Mouse (Mus musculus): ENCODE data around the gene St6galnac3.

St6galnac3 gene

DNA sequence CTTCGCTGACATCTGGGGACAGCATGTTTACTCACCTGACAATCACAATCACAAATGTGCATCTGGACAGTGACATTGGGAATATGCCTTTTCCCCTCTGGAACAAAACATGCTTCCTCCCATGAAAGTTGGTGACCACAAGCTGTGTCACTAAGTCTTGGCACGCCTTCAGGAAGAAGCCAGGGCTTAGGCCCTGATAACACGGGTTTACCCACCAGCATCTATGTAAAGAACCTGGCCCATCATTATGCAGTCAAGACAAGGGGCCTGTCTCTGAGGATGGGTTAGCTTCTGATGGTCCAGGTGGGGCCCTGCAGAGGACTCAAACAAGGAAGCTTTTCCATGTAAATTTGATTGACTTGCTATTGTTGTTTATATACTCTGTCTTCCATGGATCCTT is 131.9 kb downstream of the St6galnac3 start:
- no peak for ATAC-seq (ENCODE audit: low TSS enrichment)

DNA sequence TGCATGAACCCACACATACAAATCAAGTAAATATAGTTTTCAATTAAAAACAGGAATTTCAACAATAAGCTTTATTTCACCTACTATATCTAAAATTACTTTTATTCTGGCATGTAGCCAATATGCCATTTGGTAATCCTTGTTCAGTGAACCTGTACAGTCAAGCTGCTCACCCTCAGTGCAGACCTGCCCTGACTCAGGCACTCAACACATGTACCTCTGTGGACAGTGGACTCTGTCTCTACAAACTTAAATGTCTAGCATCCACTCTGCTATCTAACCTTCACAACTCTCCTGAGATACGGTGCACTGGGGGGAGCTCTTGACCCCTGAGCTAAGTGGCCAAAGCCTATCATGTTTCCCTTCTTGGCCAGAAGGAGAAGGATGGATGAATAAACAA is 137.4 kb downstream of the St6galnac3 start:
- no peak for ATAC-seq (ENCODE audit: low TSS enrichment)

DNA sequence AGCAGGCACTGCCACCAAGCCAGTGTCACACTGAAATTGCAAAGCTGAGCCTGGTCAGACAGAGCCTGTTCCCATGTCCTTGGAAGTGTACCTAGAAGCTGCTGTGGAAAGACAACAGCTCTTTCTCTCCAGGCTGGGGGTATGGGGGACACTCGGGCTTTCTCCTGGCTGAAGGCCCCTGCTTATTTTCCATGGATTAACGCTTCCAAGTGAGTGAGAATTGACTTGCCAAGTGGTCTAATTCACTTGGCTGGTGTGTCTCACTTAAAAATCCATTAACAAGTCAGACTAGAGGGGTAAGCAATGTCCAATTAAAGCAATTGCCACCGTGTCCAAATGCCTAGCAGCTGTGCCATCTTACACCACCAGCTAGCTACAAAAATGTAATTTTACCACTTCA is 140.1 kb downstream of the St6galnac3 start:
- no peak for ATAC-seq (ENCODE audit: low TSS enrichment)

DNA sequence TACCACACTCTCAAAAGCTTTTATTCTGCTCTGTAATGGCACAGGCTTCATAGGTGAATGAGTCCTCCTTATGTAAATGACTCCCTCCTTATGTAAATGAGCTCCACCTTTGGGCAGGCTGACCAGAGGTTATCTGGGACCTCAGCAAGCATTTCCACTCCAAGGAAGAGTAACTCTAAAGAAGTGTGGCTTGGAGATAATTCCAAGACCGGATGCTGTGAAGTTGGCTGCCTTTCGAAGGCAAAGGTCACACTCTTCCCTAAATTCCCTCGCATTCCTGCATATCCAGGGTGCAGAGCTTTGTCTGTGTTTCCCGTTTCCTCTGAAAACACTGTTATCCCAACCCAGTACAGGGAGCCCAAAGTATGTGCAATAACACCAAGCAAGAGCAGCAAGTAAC is 142.9 kb downstream of the St6galnac3 start:
- ATAC-seq (ENCODE audit: low TSS enrichment) = no peak

DNA sequence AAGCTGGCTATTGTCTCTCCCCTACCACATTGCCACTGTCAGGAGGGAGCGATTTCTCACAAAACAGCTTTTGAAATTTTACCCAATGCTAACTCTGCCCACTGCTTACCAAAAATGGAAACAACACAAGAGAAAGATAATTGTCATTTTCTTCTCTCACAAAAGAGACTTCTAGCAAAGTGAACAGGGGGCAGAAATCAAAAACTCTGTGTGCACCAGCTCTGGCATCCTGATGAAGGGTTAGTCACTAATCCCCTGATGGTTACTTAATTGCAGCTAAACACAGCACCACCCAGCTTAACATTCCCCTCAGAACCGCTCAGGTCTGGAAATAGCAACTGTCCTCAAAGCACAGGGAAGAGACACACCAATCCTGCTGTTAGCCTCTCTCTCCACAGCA is 144.3 kb downstream of the St6galnac3 start:
- ATAC-seq (ENCODE audit: low TSS enrichment) = peak; percentile 75

DNA sequence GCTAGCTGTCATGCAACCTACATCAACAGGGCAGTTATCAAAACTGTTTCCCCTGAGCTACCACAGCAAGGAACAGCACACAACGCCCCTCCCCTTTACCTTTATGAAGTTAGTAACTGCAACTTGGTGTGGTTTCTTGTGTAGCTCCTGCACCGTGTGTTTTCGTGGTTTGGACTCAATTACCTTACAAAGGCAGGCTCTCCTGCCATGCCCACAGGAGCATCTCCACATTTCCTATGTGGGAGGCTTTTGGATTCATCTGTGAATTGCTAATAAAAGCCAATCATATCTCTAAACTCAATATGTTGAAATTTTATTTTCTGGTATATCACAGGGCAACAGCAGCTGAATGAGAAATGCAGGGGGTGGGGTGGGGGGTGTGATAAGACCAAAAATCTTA is 144.8 kb downstream of the St6galnac3 start:
- peak; percentile 6; the same call in 1 of the 2 replicates for ATAC-seq (ENCODE audit: low TSS enrichment)

DNA sequence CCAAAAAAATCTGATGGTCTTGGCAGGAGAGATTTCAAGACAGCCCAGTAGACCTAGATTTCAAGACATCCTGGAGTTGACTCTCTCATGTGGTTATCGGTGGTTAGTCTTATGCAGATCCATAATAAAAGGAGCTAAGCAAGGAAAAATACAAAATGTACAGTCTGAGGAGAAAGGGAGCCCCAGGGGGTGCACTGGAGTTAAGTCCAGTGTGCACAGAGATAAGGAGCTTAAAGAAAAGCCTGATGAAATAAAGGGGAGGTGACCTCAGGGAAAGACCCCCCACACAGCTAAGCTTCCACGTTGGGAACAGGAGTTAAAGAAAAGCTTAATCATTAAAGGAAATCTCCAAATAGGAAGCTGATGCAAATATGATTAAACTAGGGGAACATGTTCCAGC is 147.7 kb downstream of the St6galnac3 start:
- no peak for ATAC-seq (ENCODE audit: low TSS enrichment)

DNA sequence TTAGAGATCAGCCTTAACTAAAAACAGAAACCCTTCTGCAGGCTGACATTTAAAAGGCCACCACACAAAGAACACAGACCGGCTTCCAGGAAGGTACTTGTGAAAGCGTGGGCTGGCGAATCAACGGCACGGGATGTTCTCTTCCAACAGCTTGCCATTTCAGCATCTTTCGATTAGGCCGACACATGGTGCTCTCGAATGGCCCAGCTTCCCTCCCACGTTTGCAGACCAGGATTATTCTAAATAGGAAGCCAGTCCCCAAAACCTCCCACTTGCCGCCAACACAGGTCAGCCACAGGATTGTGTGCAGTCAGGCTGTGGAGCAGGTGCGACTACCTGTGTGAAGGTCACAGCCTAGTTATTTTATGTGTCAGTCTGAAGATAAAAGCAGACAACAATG is 153.8 kb downstream of the St6galnac3 start:
- peak; percentile 34 for ATAC-seq (ENCODE audit: low TSS enrichment)

DNA sequence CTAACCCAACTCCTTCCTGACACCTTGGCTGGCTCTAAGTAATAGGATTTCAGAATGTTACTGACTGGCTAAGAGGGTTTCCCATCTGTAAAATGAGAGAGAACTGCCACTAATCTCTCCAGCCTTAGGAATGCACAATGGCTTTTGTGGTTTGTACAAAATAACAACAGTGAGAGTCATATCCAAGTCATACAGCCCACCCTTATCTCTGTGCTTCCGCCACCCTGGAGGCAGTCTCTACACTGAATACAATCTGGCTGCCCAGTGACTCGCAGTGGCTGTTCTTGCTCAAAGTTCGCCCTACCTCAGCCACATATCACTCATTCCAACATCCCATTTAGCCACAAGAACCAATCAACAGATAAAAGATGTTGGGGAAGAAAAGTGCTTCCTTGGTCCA is 156.2 kb downstream of the St6galnac3 start:
- ATAC-seq (ENCODE audit: low TSS enrichment) = no peak

DNA sequence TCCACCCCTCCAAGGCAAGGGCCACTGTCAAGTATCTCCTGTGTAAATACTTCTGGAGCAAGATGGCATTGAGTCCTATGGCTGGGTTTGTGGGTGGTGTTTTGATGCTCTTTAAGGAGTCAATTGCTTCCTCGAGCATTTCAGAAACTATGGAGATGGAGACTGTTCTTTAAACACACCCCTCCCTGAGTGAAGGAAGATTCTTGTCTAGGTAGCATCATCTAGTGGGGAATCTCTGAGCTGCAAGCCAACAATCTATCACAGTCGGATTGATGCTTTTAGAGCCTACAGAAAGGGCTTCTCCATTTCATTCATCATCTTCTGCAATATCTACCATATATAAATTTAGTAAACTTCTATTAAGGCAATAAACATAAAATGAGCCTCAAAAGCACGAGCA is 157.1 kb downstream of the St6galnac3 start:
- peak; percentile 81 for ATAC-seq (ENCODE audit: low TSS enrichment)

DNA sequence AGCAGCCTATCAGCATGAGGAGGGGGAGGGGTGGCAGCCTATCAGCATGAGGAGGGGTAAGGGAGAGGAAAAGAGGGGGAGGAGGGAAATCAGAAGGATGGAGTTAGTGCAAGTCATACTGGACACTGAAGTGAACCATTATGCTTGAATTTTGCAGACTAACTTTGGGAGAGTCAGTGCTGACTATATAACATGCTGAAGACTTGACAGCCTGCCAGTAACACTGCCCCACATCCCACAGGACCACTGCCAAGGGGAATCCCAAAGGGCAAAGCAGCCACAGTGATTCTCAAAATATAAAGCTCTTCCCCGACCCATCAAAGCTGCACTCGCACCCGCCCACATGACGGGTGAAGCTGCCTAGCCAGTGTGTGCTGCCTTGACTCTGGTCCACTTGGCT is 157.5 kb downstream of the St6galnac3 start:
- ATAC-seq (ENCODE audit: low TSS enrichment) = peak; percentile 7

DNA sequence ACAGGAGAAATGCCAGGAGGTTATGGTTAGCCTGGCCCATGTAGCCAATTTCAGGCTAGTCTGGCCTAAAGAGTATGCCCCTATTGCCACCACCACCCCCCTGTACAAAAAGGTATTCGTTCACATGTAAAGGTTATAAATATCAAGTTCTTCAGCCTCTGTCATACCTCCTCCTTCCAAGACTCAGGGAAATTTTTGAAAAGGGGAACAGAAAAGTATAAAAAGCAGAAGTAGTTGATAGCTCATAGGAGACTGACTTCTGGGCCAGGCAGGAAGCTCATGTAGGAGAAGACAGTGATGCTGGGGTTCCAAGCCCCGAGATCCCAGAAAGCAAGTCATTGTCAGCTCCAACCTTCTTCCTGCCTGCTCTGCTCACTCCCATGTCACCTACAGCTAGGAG is 158.9 kb downstream of the St6galnac3 start:
- ATAC-seq (ENCODE audit: low TSS enrichment) = no peak

DNA sequence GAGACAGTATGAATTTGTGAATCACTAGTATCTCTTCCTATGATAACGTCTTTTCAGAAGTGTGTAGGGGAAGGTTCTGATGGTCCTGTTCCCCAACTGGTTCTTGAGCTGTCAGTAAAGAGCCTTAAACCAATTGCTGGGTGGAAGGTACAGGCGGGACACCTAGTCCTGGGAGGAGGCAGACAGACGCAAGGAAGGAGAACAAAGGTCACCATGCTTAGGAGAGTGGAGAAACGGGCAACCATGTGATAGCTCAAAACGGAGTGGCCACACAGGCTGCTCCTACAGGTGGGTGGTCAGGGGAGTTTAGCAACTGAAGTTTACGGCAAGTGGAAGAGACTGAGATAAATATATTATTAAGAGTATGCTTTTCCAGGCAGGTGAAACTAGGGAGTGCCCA is 164.1 kb downstream of the St6galnac3 start:
- ATAC-seq (ENCODE audit: low TSS enrichment) = no peak

DNA sequence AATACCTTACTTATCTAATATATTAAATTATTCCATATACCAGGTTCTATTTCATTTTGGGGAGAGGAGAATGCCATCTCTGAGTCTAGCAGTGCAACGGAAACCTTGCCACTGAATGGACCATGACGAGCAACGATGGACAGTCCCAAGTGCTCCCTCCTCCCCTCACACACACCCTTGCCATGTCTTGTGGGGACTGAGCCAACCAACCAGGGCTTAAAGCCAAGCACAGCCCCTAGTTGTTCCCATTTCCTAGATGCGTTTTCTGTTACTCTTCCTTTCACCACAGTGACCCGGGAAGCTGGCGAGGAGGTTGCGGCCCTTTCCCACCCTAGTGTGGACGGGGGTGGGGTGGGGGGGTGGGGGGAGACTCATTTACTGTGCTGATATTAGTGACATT is 165.4 kb downstream of the St6galnac3 start:
- no peak for ATAC-seq (ENCODE audit: low TSS enrichment)

DNA sequence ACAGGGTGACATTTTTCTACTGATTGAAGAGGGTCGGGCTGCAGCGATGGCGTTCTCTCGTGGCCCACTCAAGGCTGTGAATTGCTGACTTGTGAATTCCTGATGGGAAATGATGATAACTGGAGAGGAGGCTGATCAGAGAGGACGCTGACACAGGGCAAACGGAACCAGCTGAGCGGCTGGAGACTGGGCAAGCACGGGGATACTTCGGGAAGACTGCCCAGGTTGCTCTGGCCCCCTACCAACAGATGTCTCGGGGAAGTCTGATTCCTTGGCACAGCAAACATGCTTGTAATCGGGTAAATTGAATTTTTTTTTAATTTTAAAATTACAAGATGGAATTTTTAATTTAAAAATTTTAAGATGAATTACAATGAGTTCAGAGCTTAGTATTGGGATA is 168.4 kb downstream of the St6galnac3 start:
- ATAC-seq (ENCODE audit: low TSS enrichment) = no peak

DNA sequence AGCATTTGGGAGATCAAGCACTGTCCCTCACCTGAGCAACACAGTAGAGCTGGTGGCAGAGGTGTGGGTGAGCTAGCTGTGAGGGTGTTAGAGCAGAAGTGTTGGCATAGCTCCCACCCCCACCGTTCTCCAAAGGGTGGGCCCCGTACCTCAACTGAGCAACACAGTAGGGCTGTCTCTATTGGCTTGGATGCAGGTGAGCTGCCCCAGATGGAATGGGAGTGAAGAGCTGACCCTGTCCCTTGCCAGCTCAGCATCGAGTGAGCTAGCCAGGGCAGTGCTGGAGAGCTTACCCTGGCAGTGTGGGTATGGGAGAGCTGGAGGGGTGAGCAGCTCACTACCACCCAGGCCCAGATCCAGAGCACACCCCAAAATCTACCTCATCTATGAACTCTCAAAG is 171.3 kb downstream of the St6galnac3 start:
- no peak for ATAC-seq (ENCODE audit: low TSS enrichment)

DNA sequence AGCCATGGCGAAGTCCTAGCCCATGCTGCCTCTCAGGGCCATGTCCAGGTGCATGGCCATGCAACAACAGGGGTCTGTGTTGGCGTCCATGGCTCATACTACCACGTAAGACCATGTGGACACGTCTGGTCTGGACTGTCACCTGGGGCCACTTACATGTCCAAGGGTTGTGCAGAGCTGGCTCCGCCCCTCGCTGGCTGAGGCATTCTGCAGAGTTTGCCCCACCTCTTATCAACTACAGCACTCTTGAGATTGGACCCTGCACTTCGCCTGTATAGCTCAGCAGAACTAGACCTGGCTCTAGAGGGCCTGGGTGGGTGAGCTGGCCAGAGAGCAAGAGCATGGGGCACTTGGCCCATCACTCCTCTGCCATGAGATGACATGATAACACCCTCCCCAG is 171.7 kb downstream of the St6galnac3 start:
- ATAC-seq (ENCODE audit: low TSS enrichment) = no peak

DNA sequence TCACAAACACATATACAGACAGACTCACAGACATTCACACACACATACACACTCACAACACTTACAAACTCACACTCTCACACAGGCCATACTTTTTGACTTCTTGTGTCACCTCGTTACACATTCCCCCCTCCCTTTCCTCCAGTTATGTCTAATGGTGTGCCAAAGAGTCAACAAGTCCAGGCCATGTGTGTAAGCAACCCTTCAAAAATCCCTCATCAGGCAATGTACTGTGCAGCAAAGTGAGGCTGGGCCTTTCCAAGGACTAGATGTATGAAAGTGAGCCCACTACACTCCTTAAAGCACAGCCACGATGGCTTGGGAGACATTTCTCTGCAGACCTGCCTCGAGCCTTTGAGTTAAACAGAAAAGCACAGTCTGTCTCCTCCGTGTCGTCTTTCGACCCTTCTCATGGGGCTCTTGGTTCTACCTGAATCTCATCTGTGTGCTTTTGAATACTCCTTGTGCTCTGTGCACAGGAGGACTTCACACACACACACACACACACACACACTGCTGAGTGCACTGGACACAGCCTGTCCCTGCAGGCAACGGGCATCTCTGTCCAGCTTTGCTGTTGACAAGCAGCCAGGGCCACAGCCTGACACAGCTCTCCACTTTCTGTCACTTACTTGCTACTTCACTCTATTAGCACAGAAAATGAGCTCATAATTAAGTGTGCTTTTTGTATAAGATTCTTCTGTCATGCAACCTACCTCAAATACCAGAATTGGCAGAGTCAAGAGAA is 177.9 kb downstream of the St6galnac3 start:
- ATAC-seq (ENCODE audit: low TSS enrichment) = no peak

DNA sequence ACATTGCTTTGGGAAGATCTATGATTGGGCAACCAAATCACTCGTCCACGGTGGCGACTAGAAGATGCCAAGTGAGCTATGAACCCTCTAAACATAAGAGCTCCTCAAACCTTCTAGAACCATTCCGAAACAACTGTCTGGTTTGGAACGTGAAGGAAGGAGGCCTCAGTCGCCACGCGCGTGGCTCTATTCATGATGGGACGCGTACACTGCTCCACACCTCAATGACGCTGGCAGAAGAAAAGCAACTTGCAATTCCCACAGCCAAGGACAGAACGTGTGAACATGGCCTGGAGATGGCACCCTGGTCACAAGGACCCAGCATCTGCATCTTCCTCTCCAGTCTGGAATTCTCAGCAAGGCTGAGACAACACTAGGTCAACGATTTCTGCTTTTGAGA is 185.1 kb downstream of the St6galnac3 start:
- ATAC-seq (ENCODE audit: low TSS enrichment) = no peak

DNA sequence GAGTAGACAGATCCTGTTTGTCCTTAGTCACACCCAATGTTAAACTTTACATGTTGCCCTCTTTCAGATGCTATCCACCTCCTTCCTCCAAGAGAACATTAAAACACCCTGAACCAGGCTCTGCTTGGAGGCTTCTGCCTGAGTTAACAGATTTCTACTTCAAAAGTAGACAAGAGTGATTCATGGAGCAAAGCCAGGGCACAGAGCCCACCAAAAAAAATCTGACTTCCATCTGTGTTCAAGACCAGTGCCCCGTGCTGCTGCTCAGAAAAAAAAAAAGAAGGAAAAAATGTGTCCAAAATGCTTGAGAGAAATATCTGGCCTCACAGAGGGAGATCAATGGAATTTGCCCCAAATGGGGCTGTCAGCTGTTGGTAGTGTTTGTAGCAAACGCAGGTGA is 186.6 kb downstream of the St6galnac3 start:
- no peak for ATAC-seq (ENCODE audit: low TSS enrichment)

DNA sequence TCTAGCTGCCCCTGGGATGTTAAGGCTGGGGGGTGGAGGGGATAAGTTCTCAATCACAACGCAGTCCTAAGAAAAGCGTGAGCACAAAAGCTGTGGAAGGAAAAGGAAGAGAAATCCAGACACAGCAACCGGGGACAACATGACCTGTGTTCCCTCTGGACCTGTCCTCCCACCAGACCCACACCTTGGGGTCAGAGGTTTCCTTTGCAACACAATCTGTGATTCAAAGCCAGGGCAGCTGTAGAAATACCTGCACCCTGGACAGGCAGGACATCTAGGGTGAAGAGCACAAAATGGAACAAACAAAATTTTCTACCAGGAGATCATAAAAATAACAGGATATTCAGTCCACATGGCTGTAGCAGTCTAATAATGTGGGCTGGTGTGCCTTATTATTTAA is 187.5 kb downstream of the St6galnac3 start:
- no peak for ATAC-seq (ENCODE audit: low TSS enrichment)

DNA sequence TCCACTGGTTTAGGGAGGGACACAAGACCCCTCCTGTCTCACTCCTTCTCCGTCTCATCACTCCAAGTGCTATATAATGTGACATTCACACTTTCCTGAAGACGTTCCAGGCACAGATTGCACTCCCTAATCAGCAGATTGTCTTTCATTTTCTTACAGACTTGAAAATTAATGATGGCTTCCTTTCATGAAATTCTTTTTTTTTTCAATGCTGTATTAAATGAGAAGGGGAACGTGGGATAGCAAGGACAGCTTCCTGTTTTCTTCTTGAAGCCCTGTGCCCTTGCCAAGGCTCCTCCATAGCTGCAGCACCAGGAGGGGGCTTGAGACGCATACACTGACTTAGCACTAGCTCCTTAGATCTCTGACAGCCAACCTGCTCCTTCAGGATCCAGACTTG is 188.7 kb downstream of the St6galnac3 start:
- no peak for ATAC-seq (ENCODE audit: low TSS enrichment)

DNA sequence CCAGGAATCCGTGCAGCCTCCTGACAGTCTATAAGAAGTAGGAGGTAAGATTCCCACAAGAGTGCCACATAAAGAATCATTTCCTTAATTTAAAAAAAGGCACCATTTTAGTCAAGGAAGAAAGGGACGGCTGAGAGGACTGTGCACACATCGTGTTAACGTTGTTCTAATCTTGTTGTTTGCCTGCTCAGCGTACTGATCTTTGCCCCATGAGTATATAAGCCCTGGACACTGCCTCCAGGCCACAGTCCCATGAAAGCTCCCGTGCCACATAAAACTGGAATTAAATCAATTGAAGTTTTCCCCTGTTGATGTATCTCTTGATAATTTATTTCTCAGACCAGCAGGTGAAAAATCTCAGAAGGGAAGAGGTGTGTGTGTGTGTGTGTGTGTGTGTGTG is 195.8 kb downstream of the St6galnac3 start:
- no peak for ATAC-seq (ENCODE audit: low TSS enrichment)

DNA sequence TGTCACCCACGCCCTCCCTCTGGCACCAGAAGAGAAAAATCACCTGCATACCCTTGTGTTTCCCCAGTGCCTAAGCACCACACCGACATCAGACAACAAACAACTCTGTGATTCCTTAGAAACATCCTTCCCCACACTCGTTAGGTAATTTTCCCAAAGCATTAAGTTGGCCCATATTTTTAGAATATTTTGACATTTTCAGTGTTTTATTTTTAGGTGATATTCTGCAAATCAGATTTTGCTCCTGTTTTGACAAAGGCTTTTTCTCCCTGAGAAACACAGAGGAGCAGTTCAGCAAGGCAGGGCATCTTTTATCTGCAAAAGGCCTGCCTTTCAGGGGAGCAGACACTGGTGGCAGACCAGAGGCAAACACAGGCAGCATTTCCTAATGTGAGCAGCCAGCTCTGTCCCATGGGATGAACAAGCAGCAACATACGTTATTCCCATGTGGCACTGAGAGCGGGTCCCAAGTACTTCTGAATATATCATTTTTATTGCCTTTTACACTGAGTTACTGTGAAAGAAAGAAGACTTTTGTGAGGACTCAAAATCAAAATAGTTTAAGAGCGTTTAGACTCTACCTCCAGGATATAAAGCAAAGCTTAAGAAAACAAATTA is 199.7 kb downstream of the St6galnac3 start:
- ATAC-seq (ENCODE audit: low TSS enrichment) = peak; percentile 68
